Mouse (Mus musculus): ENCODE results near the gene Slc39a2. TPM values are rescaled to one million over a fixed set of nuclear protein-coding genes. Genes with fewer than 3 reads are reported as not detected.
A peak's percentile ranks its signal among the peaks of the same experiment; 100 is the strongest.
"Not testable (repeated sequence)": the region's sequence is repeated elsewhere in the genome, so short reads cannot be mapped to it uniquely, and the experiment has no call there.

The Slc39a2 gene
- total RNA-seq, 2 experiments from 2014 or later, result 0.26 TPM; not detected in 1

DNA sequence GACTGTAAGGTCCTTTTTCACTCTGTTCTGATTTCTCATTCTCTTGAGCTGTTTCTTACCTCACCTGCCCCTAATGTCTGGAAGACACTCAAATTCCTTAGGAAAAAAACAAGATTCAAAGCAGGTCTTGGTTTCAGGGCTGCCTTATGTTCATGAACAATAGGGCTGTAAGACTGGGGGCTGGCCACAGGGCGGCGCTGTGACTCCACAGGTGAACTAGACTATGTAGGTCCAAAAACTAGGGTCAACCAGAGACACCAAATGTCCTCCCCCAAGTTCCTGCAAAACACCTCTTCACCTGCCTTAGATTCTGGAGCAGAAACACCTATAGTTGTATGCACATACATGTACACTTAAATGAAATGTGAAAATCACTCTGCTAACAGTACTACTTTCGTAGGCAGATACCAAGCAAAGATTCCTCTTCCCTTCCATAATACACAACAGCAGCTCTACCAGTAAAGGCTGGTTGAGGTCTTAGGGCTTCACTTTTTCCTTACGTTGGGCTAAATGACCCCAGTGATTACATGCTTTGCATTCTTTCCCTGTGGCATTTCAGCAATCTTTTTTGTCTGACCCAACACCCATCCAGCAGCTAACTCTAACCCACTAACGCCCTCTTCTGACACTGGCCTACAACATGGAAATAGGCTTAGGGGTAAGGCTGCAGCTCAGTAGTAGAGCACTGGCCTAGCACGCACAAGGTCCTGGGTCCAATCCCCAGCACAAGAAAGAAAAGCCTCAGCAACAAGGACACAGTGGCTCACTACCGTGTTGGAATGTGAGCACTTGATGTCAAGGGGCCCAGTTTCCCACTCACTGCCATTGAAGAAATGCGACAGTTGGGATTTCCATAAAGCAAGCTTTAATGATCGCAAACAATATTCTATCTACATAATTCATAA is 10.4 kb downstream of the Slc39a2 start:
- peak; percentile 74 to 91 for DNase-seq

DNA sequence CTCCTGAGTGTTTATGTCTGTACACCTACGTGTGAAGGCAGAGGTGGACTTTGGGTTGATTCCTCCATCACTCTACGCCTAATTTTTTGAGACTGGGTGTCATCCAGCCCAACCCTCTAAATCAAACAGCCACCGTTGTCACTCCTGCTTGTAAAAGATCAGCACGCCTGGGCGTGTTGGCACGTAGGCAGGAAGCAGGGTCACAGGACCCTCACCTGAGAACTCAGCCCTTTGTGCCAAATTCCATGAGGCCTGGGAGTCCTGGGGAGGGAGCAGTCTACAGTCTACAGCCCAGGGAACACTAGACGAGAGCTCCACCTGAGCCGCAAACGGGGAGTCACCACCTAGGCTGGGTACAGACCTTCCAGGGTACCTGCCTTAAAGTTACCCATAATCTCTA is 11.1 kb downstream of the Slc39a2 start:
- peak in 1 of 2 experiments; percentile 33 for DNase-seq

DNA sequence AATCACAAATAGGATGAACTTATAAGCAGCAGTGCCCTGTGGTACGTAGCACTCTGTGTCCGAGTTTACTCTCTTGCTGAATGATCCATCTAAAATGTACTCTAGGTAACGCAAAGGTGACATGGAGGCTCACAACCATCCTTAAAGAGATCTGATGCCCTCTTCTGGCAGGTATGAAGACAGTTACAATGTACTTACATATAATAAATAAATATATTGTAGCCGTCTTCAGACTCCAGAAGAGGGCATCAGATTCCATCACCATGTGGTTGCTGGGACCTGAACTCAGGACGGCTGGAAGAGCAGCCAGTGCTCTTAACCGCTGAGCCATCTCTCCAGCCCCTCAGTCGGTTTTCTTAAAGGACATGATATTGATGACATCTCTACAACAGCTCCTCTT is 12.0 kb downstream of the Slc39a2 start:
- DNase-seq, result no peak

DNA sequence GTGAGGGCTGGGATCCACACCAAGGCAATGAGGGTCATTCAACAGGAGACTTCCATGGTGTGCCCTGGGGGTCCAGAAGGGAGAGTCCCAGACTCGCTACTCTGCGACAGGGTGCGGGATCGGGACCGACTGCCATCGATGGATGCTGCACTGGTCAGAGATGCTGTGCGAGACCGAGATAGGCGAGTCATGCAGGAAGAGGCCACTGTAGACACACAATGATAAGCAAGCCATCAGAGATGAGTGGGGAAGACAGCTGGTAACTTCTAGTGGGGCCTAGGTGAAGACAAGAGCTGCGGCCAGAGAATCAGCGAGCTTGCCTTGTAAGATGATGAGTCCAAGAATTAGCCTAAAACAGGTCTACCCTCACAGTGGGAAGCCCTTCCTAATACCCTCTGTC is 13.4 kb downstream of the Slc39a2 start:
- DNase-seq, result no peak

DNA sequence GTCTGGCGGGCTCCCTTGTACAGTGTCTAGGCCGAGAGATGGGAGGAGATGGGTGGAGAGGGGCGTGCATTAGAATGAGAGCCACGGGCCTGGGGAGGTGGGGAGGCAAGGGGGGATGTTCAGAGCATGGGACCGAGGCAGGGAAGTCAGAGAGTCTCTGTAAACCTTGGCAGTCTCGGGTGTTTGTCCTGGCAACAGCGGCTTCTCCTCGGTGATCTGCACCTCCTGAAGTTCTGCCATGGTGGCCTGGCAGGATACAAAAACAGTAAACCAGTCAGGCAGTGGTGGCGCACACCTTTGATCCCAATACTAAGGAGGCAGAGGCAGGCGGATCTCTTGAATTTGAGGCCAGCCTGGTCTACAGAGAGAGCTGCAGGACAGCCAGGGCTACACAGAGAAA is 18.6 kb downstream of the Slc39a2 start:
- DNase-seq, result peak in 1 of 2 experiments; percentile 31

DNA sequence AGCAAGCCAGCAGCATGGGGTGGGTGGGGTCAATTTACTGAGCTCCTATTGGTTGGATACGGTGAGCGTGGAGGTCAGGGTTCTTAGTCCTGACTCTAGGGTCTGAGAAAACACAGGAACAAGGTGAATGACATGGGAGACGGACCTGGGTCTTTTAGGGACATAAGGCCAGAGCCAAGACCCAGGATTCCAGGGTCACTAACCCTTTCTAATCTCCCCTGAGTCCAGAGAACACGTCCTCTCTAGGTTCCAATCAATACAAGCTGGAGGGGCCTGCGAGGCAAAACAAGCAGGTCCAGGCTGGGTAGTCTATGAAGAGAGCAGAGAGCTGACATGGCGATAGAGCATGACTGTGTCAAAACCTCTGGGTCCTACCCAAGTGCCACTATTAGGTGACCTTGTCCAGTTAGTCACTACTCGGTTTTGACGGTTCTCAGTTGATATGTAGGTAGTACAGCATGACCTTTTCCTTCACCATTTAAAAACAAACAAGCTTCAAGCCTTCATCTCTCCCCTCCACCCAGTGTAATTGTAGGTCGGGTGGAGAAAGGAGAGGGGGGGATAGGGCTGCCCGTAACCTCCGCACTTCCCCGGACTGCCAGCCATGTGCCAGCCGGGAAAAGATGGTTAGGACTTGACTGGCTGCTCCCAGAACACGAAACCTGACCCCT is 19.8 kb downstream of the Slc39a2 start:
- peak; percentile 56 to 64 for DNase-seq

DNA sequence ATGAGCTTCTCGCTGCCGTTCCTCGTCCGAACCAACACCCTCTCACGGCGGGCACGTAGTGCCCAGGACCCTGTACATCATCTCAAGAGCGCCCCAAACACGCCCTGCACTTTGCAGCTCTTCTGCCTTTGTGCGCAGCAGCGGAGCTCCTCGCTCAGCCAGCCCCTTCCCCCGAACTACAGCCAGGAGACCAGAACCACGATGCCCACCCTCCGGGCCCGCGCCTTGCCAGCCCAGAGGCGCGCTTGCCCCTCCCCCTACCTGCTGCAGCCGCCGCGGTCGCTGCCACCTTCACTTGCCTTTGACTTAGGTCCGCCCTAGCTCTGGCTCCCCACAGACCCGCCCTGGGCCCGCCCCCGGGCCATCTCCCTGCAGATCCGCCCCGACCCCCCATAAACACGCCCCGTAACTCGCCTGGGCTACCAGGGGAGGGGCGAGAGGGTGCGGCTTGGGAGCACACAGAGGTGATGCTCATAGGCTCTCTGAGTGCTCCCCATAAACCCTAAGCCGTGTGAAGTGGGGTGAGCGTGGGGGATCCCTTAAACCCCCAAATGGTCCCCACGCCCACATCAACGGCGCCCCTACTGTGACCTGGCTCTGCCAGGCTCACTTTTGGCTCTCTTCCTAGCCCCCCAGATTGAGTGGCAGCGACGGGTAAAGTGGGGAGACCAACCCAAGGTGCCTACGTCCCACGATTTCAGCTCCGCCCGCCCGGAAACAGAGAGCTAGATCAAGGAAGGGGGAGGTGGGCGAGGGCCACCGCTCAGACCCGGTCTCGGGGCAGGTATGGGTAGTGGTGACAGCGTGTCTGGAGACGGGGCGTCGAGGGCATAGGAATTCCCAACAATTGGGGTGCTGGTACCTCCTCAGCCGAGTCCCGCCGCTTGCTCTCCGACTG is 20.6 kb downstream of the Slc39a2 start:
- peak; percentile 92 to 94 for DNase-seq

DNA sequence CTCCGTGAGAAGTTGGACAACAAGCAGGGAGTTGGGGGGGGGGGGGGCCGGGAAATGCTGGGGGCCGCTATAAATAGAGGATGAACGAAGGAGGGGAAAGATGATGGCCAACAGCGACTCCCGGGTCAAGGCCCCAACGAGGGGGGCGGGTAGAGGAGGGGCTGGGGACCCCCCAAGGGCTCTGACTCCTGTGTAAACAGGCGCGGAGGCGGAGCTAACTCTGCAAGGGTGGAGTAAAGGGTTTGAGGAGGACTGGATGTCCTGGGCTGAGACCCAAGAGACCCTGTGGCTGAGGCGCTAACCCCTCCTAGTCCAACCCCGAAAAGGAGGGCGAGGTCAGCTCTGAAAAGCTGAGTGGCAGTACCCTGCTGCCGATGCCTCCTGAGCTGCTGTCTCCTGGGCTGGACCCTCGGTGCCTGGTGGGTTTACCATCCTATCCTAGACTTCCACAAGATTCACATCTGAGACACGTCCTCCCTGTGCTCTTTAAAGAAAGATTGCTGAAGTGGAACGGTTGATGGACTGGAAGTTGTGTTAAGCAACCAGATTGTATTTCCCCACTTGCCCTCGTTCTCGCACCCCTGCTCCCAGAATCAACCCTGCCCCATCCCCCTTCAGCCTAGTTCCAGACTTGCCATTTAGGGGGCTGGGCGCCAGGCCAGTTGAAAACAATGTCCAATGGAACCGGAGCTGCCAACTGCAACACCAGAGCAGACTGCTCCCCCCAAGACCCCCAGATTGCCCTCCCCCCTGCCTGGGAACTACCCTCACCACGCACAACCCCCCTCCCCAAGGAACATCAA is 21.5 kb downstream of the Slc39a2 start, which contains the start of gene Ndrg2:
Gene Ndrg2 (minus strand): TSS at position 199 of the 803 bp plus-strand sequence.
- DNase-seq, result peak; percentile 94 to 95

DNA sequence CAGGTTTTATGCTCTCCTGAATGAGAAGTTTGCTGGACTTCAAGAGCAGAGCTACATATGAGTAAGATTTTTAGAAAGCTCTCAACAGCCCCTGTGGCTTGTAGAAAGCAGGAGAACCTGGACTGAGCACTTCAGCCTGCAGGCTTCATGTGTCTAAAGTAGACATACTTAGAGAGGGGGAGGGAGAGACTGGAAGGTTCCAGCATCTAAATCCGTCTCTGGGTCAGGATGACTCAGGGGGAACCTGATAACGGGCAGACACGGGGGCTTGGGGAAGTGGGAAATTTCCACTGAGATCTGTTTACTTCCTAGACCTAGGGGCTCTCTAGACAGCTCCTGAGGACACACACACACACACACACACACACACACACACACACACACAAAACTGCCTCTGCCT is 22.3 kb downstream of the Slc39a2 start:
- DNase-seq, result peak; percentile 70 to 74

DNA sequence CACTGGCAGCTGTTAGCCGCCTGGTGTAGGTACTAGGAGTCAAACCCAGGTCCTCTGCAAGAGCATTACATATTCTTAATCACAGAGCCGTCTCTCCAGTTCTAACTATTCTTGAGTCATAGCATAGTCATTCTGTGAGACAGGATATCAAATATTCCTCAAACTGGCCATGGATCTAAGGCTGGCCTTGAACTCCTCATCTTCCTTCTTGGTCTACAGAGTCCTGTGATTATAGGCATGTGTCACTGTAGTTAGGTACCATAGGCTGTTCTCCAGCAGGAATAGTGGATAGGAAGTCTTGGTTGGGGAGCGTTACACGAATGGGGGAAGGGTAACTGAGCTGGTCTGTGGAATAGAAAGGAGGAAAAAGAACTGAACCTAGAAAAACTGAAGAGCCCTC is 23.9 kb downstream of the Slc39a2 start:
- DNase-seq, result no peak

DNA sequence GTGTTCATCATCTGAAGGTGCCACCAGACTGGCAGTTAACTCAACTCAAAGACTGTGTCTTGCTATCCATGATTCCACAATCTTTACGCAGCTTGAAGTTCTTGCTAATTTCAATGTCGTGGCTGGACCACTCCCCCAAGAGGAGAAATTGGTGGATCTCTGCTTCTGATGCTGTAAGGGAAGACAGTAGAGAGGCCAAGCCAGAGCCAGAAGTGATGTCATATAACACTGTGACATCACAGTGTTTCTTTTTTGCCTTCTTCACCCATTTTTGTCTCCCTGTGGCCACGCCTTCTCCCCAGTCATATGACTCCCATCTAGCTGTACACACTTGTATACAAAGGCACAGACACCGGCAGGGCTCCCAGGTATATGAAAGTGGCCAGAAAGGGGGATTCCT is 25.4 kb downstream of the Slc39a2 start, which contains the start of gene Tppp2:
Gene Tppp2 (plus strand): TSS at position 301 of the 400 bp plus-strand sequence.
- no peak for DNase-seq

DNA sequence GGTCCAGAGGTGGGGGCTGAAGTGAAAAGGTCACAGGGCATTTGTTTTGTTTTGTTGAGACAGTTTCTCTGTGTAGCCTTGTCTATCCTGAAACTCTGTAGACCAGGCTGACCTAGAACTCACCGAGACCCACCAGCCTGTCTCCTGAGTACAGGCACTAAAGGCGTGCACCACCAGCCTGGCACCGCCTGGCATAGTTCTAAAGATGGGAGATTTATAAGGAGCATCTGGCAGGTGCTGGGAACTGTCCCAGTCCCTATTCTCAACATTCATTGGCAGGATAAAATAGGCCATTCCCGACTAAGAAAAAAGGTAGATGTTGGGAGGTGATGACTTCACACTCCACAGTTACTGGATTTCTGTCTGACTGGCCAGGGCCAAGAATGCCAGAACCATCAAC is 26.3 kb downstream of the Slc39a2 start:
- no peak for DNase-seq

DNA sequence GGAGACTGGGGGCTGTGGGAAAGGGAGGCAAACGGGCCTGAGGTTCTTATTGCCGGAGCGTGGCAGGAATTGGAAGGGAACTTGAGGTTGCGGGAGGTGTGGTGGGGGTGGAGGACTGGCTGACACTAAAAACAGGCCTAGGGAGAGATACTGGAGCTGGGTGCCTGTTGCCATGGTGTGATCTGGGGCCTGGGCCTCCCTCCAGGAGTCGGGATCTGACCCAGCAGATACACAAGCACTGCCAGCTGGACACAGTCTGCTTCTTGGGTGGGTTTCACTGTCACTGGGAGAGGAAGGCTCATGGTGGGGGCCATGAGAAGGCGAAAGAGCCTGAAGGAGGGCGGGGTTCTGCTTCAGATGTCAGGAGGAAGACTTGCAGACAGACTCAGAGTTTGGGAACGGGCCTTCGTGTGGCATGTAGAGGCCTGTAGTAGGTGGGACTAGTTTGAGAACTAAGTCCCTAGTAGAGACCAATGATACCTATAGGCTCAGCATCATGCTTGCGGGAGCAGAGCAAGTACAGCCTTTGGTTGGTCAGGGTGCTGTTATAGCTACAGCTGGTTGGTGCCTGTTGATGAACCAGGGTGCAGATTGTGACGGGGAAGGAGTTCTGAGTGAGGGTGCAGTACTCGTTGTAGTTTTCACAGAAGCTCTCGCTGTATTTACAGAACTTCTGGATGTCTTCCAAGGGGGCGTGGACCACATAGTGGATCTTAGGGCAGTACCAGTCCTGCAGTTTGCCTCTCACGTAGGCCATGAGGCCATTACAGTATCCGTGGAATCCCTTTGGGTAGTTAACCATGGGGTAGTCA is 29.3 kb downstream of the Slc39a2 start:
- DNase-seq, result peak; percentile 80 to 84

DNA sequence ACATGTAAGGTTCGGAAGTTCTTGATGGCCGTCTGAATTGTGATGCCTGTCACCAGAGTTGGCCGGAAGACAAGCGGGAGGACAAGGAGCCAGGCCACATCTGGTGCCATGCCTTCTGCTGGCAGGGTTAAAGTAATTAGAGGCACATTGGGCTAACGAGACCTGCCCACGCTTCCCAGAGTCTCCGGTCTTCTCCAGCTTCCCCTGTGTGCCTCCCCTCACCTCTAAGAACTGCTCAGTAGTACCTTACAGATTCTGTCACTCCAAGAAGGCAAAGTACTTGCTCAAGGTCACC is 29.8 kb downstream of the Slc39a2 start, which contains the start of gene Rnase13:
Gene Rnase13 (minus strand): TSS at position 203 of the 295 bp plus-strand sequence.
- DNase-seq, result no peak

DNA sequence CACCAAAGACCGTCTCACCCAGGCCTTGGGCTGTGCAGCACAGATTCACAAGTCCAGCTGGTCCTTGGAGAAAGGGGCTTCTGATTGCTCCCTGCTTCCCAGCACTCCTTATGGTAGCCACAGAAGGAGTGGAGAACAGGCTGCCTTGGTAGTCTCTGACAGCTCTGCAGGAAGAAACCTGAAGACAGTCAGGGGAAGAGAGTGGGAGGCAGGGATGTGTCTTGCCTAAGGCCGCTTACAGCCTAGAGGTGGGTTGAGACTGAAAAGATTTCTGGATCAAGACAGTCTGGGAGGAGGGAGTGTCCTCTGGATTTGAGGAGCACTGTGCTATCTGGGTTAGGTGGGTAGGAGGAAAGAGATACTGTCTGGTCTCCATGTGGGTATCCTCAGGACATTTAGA is 30.2 kb downstream of the Slc39a2 start:
- DNase-seq, result no peak

DNA sequence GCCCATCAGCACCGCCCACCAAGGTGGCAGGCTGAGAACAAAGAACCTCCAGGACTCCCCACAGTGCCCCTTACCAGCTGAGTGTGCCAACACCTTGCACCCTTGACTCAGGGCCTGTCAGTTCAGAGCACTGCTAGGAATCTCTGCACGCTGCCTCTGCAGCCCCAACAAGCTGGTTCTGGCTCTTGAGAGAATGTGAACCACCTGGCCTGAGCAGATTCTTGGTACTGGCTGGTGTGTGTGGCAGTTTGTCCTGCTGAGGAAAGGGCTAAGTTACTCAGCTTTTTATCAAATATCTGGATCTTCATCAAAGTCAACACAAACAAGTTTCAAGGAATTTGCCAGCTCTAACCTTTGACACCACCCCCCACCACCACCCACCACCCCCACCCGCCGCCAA is 30.8 kb downstream of the Slc39a2 start:
- DNase-seq, result no peak

DNA sequence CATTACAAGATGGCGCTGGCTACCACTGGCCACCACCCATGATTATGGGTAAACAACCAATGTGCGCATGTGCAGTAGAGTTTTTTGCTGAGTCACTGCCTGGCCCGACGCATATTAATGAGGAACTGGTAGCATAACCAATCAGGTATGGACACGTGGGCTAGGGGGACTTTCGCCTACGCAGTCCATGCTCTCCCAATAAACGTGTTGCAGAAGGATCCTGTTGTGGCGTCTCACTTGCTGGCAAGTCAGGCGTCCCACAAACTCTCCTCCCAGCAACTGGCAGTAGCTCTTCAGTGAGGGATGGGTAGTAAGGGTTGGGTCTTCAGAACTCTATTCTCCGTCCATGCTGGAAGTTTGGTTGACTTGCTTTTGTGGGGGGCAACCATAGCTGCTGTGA is 34.2 kb downstream of the Slc39a2 start:
- not testable (repeated sequence) for DNase-seq

DNA sequence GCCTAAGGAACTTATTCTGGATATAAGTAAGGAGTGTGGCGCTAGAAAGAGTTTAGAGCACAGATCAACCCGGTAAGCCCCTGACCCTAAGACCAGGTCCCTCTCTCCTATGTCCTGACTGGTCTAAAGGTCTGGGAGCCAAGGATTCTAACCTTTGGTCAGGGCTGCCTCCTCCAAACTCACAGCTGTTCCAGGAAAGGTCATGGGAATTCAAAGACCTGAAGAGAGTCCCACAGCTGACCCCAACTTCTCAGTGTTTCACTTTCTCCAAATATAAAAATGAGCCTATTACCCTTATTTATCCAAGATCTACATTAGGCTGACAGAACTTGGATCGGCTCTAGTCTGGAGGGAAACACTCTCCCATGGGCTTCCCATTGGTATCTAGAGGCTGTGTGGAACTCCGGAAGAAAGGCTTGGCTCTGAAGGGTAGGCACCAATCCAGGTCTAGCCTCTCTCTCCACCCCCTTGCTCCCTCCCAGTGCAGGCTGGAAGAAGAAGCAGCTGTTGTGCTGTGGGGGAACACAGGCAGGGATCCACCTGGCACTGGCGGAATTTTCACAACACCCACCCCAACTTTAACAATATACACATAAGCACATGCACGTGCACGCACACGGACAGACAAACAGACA is 36.7 kb downstream of the Slc39a2 start:
- peak; percentile 83 to 93 for DNase-seq

DNA sequence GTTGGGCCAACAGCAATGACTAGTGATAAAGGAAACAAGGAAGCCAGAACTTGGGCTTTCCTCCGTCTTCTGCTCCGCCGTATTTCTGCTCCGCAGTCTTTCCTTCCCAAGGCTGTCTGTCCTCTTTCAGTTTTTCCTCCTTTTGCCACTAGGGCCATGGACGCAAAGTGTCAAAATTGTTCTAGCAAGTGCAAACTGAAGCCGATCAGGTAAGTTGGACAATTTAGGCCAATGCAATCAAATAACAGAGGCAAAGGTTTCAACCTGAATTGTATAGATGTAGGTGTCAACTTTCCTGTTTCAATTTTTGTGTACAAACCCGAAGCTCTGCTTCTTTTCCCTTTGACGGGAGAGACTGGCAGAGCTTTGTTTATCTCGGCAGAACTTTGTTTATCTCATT is 37.3 kb downstream of the Slc39a2 start:
- DNase-seq, result no peak

DNA sequence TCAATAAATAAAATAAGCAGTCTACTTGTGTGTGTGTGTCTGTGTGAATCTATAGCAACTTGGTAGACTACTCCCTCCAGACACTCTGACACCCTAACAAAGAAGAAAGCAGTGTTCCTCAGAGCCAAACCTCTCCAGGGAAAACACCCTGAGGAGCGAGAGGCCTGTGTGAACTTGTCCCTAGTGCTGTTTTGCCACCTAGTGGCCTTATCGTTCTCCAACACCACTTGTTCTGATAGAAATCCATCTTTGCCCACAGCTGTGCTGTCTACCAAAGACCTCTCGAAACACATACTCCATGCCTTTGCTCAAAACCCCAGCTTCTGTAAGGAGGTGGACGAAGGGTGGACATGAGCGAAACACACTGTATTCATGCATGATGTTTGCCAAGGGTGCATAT is 38.1 kb downstream of the Slc39a2 start:
- peak; percentile 82 to 83 for DNase-seq
